In the genomic region with DNA sequence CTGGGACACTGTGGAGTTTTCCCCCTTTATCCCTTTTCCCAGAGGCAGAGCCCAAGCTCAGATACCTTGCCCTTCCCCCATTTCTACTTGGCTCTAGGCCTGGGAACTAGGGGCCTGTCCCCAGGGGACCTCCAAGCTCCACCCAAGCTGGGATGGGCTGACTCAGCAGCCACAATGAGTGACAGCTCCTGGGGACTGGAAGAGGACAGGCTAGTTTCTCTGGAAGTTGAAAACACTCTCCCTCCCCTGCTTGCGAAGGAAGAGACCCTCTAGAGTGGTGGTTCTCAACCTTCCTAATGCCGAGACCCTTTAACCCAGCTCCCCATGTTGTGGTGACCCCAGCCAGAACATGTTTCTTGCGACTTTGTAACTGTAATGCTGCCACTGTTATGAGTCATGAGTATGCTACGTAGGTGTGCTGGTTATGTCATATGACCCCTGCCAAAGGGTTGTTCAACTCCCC, we compare ENCODE assay signal across 8 mouse cellular contexts. TPM values are rescaled to one million over a fixed set of nuclear protein-coding genes. Genes with fewer than 3 reads are reported as not detected.
A peak's percentile ranks its signal among the peaks of the same experiment; 100 is the strongest.
DNase-seq lines count a peak whose midpoint lies in the region; ATAC-seq and TF ChIP-seq lines count a peak whose summit lies in the region.

No protein-coding gene starts in this region.

- no peak overlapping the region for H3K9ac ChIP-seq in forebrain, embryonic 14.5 days (ENCODE audit: low read length)
- H3K9ac ChIP-seq in forebrain, embryonic 16.5 days (replicated peaks; ENCODE audit: low read depth, low read length) = no peak overlapping the region
- peak overlapping the region; percentile 8; the same call in 1 of the 2 replicates for H3K9ac ChIP-seq in hindbrain, embryonic 13.5 days
- H3K9ac ChIP-seq in limb, embryonic 14.5 days (ENCODE audit: low read depth, low read length, severe bottlenecking) = no peak overlapping the region

- no peak overlapping the region for H3K4me2 ChIP-seq in forebrain, embryonic 14.5 days (ENCODE audit: low read length)
- no peak overlapping the region for H3K4me2 ChIP-seq in forebrain, embryonic 16.5 days (ENCODE audit: low read length)
- 0 out of 2 replicates have a peak overlapping the region, but pooled peaks have one; percentile 8 for H3K4me2 ChIP-seq in hindbrain, embryonic 13.5 days
- no peak overlapping the region for H3K4me2 ChIP-seq in limb, embryonic 14.5 days (replicated peaks; ENCODE audit: low read depth, low read length, severe bottlenecking)

- H3K36me3 ChIP-seq in forebrain, embryonic 14.5 days (ENCODE audit: control insufficient read depth, insufficient read depth, low read length) = no peaks in the 10 kb centered on the region
- H3K36me3 ChIP-seq in forebrain, embryonic 16.5 days (ENCODE audit: control insufficient read depth, insufficient read depth) = no peaks in the 10 kb centered on the region
- H3K36me3 ChIP-seq in hindbrain, embryonic 13.5 days = no peaks in the 10 kb centered on the region
- H3K36me3 ChIP-seq in limb, embryonic 14.5 days (ENCODE audit: control insufficient read depth, insufficient read depth, low read length) = no peaks in the 10 kb centered on the region

- TF ChIP-seq CTCF in brain, embryonic 14.5 days (IDR thresholded peaks at IDR 0.05; ENCODE audit: borderline replicate concordance, extremely low read depth, insufficient read depth, insufficient read length) = no peak

- no peaks in the 10 kb centered on the region for H3K9me3 ChIP-seq in forebrain, embryonic 14.5 days (replicated peaks; ENCODE audit: control insufficient read depth, low read length)
- H3K9me3 ChIP-seq in forebrain, embryonic 16.5 days (ENCODE audit: control insufficient read depth, low read length) = no peaks in the 10 kb centered on the region
- H3K9me3 ChIP-seq in hindbrain, embryonic 13.5 days = no peaks in the 10 kb centered on the region
- no peaks in the 10 kb centered on the region for H3K9me3 ChIP-seq in limb, embryonic 14.5 days (ENCODE audit: control insufficient read depth, low read length)

- H3K4me3 ChIP-seq in forebrain, embryonic 14.5 days (ENCODE audit: low read depth, low read length) = no peak overlapping the region
- no peak overlapping the region for H3K4me3 ChIP-seq in forebrain, embryonic 16.5 days (replicated peaks; ENCODE audit: low read length)
- no peak overlapping the region for H3K4me3 ChIP-seq in hindbrain, embryonic 13.5 days
- no peak overlapping the region for H3K4me3 ChIP-seq in limb, embryonic 14.5 days (replicated peaks; ENCODE audit: low read length)

- no peak; the same call in 1 of the 2 replicates for ATAC-seq in forebrain, embryonic 14.5 days
- no peak for ATAC-seq in forebrain, embryonic 16.5 days
- ATAC-seq in hindbrain, embryonic 13.5 days (ENCODE audit: low FRiP score) = 0 out of 2 replicates have a peak, but pooled peaks have one; percentile 19
- no peak for ATAC-seq in limb, embryonic 14.5 days (ENCODE audit: low FRiP score, low read depth)
- no peak for ATAC-seq in monocyte, adult 5-6 weeks (replicated peaks; ENCODE audit: insufficient number of reproducible peaks, low FRiP score, low TSS enrichment, poor library complexity, severe bottlenecking)

- no peak overlapping the region for H3K27ac ChIP-seq in forebrain, embryonic 14.5 days (ENCODE audit: low read depth, low read length)
- no peak overlapping the region for H3K27ac ChIP-seq in forebrain, embryonic 16.5 days (ENCODE audit: low read length)
- H3K27ac ChIP-seq in hindbrain, embryonic 13.5 days = no peak overlapping the region
- no peak overlapping the region for H3K27ac ChIP-seq in limb, embryonic 14.5 days (replicated peaks; ENCODE audit: low read depth, low read length)

- peak; percentile 68 for DNase-seq in forebrain, embryonic 14.5 days (ENCODE audit: low spot score)
- DNase-seq in brain, embryonic 14.5 days (ENCODE audit: low read depth) = peak; percentile 77
- peak; percentile 64 for DNase-seq in limb, embryonic 14.5 days (ENCODE audit: low spot score)
- DNase-seq in retina, postnatal 1 day = peak; percentile 72
- DNase-seq in layer of hippocampus, postnatal 10 days (ENCODE audit: low spot score in 2 of 2) = no peak

- H3K27me3 ChIP-seq in forebrain, embryonic 14.5 days (replicated peaks; ENCODE audit: control insufficient read depth, insufficient read depth, low read length) = no peaks in the 10 kb centered on the region
- no peaks in the 10 kb centered on the region for H3K27me3 ChIP-seq in forebrain, embryonic 16.5 days (replicated peaks; ENCODE audit: control insufficient read depth, insufficient read depth, low read length)
- peaks cover 42% of the 10 kb centered on the region for H3K27me3 ChIP-seq in hindbrain, embryonic 13.5 days
- 0 out of 2 replicates have a peak, but pooled peaks cover 5% of the 10 kb centered on the region for H3K27me3 ChIP-seq in limb, embryonic 14.5 days (ENCODE audit: control insufficient read depth, insufficient read depth, low read length)

- TF ChIP-seq POLR2A in brain, embryonic 14.5 days (IDR thresholded peaks at IDR 0.05; ENCODE audit: borderline replicate concordance, extremely low read depth, insufficient read depth, insufficient read length, poor library complexity, severe bottlenecking) = no peak
- TF ChIP-seq POLR2A in limb, embryonic 14.5 days (IDR thresholded peaks at IDR 0.05; ENCODE audit: borderline replicate concordance, extremely low read depth, insufficient read depth, insufficient read length) = no peak

- H3K4me1 ChIP-seq in forebrain, embryonic 14.5 days (ENCODE audit: control insufficient read depth, insufficient read depth, low read length) = peaks cover 31% of the 10 kb centered on the region
- peaks cover 32% of the 10 kb centered on the region for H3K4me1 ChIP-seq in forebrain, embryonic 16.5 days (replicated peaks; ENCODE audit: control insufficient read depth, insufficient read depth, low read length)
- peaks cover 70% of the 10 kb centered on the region for H3K4me1 ChIP-seq in hindbrain, embryonic 13.5 days (replicated peaks)
- peaks cover 39% of the 10 kb centered on the region for H3K4me1 ChIP-seq in limb, embryonic 14.5 days (ENCODE audit: control insufficient read depth, insufficient read depth, low read length)

- 34% methylated on average over 4 of the region's 4 CpGs for WGBS in forebrain, embryonic 14.5 days
- 26% methylated on average over 4 of the region's 4 CpGs for WGBS in forebrain, embryonic 16.5 days
- 22% methylated on average over 4 of the region's 4 CpGs for WGBS in hindbrain, embryonic 13.5 days
- WGBS in limb, embryonic 14.5 days = 35% methylated on average over 4 of the region's 4 CpGs

RNA-seq across cellular contexts. Expression of gene Slc9a3r1, which starts 9.7 kb away (rescaled TPM):
- 39.4 and 48.4 TPM in 2 replicates for polyA plus RNA-seq in forebrain, embryonic 14.5 days (2014; fragmentation: Nextera tagmentation; extraction: Ambion mirVana)
- 49.9 and 57.3 TPM in 2 replicates for polyA plus RNA-seq in forebrain, embryonic 16.5 days (2015; fragmentation: Nextera tagmentation; extraction: Ambion mirVana)
- polyA plus RNA-seq in brain, embryonic 14.5 days (2012; rRNA removed) = 31.6 and 40.5 TPM in 2 replicates
- polyA plus RNA-seq in hindbrain, embryonic 13.5 days (2015; fragmentation: Nextera tagmentation; extraction: Ambion mirVana) = 42.2 and 55.2 TPM in 2 replicates
- 19.1 and 22.0 TPM in 2 replicates for polyA plus RNA-seq in limb, embryonic 14.5 days (2012; rRNA removed)
- polyA plus RNA-seq in limb, embryonic 14.5 days (2014; fragmentation: Nextera tagmentation; extraction: Ambion mirVana) = 29.9 and 33.7 TPM in 2 replicates
- 10 to 100 TPM; 70.4 to 78.0 TPM for total RNA-seq in layer of hippocampus, postnatal 10 days (2021)
- 65.9 to 104 TPM (median 70.4 TPM) in 3 replicates for total RNA-seq in monocyte, adult 5-6 weeks (2017)

RNA-seq across cellular contexts. Expression of gene Tmem104, which starts 14.4 kb away (rescaled TPM):
- polyA plus RNA-seq in forebrain, embryonic 14.5 days (2014; fragmentation: Nextera tagmentation; extraction: Ambion mirVana) = 6.3 and 8.5 TPM in 2 replicates
- 11.0 and 11.2 TPM in 2 replicates for polyA plus RNA-seq in forebrain, embryonic 16.5 days (2015; fragmentation: Nextera tagmentation; extraction: Ambion mirVana)
- 7.1 and 10.7 TPM in 2 replicates for polyA plus RNA-seq in brain, embryonic 14.5 days (2012; rRNA removed)
- 11.2 and 12.1 TPM in 2 replicates for polyA plus RNA-seq in hindbrain, embryonic 13.5 days (2015; fragmentation: Nextera tagmentation; extraction: Ambion mirVana)
- 9.2 and 16.9 TPM in 2 replicates for polyA plus RNA-seq in limb, embryonic 14.5 days (2012; rRNA removed)
- 11.4 and 12.4 TPM in 2 replicates for polyA plus RNA-seq in limb, embryonic 14.5 days (2014; fragmentation: Nextera tagmentation; extraction: Ambion mirVana)
- total RNA-seq in layer of hippocampus, postnatal 10 days (2021) = 10 to 100 TPM; 15.1 to 20.2 TPM
- total RNA-seq in monocyte, adult 5-6 weeks (2017) = 12.1 to 32.4 TPM (median 17.3 TPM) in 3 replicates

RNA-seq across cellular contexts. Expression of gene Nat9, which starts 14.8 kb away (rescaled TPM):
- polyA plus RNA-seq in forebrain, embryonic 14.5 days (2014; fragmentation: Nextera tagmentation; extraction: Ambion mirVana) = 19.5 and 20.4 TPM in 2 replicates
- 20.6 and 24.2 TPM in 2 replicates for polyA plus RNA-seq in forebrain, embryonic 16.5 days (2015; fragmentation: Nextera tagmentation; extraction: Ambion mirVana)
- 16.0 and 16.9 TPM in 2 replicates for polyA plus RNA-seq in brain, embryonic 14.5 days (2012; rRNA removed)
- polyA plus RNA-seq in hindbrain, embryonic 13.5 days (2015; fragmentation: Nextera tagmentation; extraction: Ambion mirVana) = 21.5 and 22.0 TPM in 2 replicates
- 25.6 and 32.1 TPM in 2 replicates for polyA plus RNA-seq in limb, embryonic 14.5 days (2012; rRNA removed)
- 20.0 and 24.3 TPM in 2 replicates for polyA plus RNA-seq in limb, embryonic 14.5 days (2014; fragmentation: Nextera tagmentation; extraction: Ambion mirVana)
- 10 to 100 TPM; 15.8 to 17.6 TPM for total RNA-seq in layer of hippocampus, postnatal 10 days (2021)
- total RNA-seq in monocyte, adult 5-6 weeks (2017) = 25.4 to 39.9 TPM (median 37.8 TPM) in 3 replicates

RNA-seq across cellular contexts. Expression of gene Cd300lf, which starts 39.1 kb away (rescaled TPM):
- polyA plus RNA-seq in forebrain, embryonic 14.5 days (2014; fragmentation: Nextera tagmentation; extraction: Ambion mirVana) = not detected in 2 replicates
- 0.27 TPM in 1 of 2 replicates, not detected in the other for polyA plus RNA-seq in forebrain, embryonic 16.5 days (2015; fragmentation: Nextera tagmentation; extraction: Ambion mirVana)
- polyA plus RNA-seq in brain, embryonic 14.5 days (2012; rRNA removed) = 0.10 and 0.15 TPM in 2 replicates
- 0.12 and 0.27 TPM in 2 replicates for polyA plus RNA-seq in hindbrain, embryonic 13.5 days (2015; fragmentation: Nextera tagmentation; extraction: Ambion mirVana)
- polyA plus RNA-seq in limb, embryonic 14.5 days (2012; rRNA removed) = 0.35 and 0.65 TPM in 2 replicates
- 0.14 and 0.29 TPM in 2 replicates for polyA plus RNA-seq in limb, embryonic 14.5 days (2014; fragmentation: Nextera tagmentation; extraction: Ambion mirVana)
- under 1 TPM; 0.27 to 0.50 TPM for total RNA-seq in layer of hippocampus, postnatal 10 days (2021)
- total RNA-seq in monocyte, adult 5-6 weeks (2017) = 20.4 to 32.5 TPM (median 25.8 TPM) in 3 replicates

Comparison
In these comparisons a context has a peak if more than half of its experiments do, and no peak if none do; other contexts are left out.
1. DNase-seq: peak in forebrain, embryonic 14.5 days (single experiment), brain, embryonic 14.5 days (single experiment), limb, embryonic 14.5 days (single experiment) and retina, postnatal 1 day (single experiment); none in layer of hippocampus, postnatal 10 days (0 of 2).